Mouse (Mus musculus): ENCODE data around the gene Cep89.

- TF ChIP-seq CTCF (conservative IDR thresholded peaks at IDR 0.05; ENCODE audit: low read length) = no peak
- no peak for TF ChIP-seq POU5F1 (IDR thresholded peaks at IDR 0.05; ENCODE audit: borderline replicate concordance, low read length)
These were observed 41.4 kb upstream of the Cep89 start for GRCm38 (mm10) chr7:35355303-35355872.

All from E14TG2a.4 (cell line).